Mouse (Mus musculus): ENCODE results near the gene Nup210l. TPM values are rescaled to one million over a fixed set of nuclear protein-coding genes. Genes with fewer than 3 reads are reported as not detected.

Nup210l gene
- polyA plus RNA-seq, 1 experiment from 2014 or later = 0.16 TPM

DNA sequence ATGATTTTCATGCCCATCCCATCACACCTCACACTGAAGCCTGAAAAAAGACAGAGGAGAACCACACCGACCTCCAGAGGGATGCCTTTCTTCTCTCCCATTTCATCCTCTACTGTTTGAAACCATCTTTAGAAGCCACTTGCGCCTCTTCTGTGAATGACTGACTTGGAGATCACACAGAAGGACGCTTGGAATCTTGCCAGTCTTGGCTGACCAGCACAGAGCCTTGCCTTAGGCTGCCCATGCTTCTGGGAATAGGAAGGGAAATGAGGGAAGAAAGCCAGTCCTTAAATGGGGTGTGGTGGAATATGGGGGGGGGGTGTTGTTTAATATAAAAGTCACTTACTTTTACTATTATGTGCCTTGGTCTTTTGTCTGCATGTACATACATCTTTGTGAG is 79.6 kb downstream of the Nup210l start:
- H3K27ac ChIP-seq (ENCODE audit: low read length) = no peak overlapping the region
- H3K4me2 ChIP-seq (ENCODE audit: low read depth, low read length) = no peak overlapping the region
- H3K9me3 ChIP-seq (ENCODE audit: control insufficient read depth, low read length) = no peaks in the 10 kb centered on the region
- ATAC-seq = no peak
- H3K27me3 ChIP-seq (replicated peaks; ENCODE audit: control insufficient read depth, insufficient read depth, low read length) = no peaks in the 10 kb centered on the region
- no peak overlapping the region for H3K9ac ChIP-seq (ENCODE audit: low read depth, low read length)
- H3K4me3 ChIP-seq (ENCODE audit: low read length) = no peak overlapping the region
- H3K36me3 ChIP-seq (ENCODE audit: control insufficient read depth, insufficient read depth, low read length) = no peaks in the 10 kb centered on the region
- WGBS = 75% methylated on average over 3 of the region's 3 CpGs
- no peaks in the 10 kb centered on the region for H3K4me1 ChIP-seq (ENCODE audit: control insufficient read depth, insufficient read depth, low read length)

DNA sequence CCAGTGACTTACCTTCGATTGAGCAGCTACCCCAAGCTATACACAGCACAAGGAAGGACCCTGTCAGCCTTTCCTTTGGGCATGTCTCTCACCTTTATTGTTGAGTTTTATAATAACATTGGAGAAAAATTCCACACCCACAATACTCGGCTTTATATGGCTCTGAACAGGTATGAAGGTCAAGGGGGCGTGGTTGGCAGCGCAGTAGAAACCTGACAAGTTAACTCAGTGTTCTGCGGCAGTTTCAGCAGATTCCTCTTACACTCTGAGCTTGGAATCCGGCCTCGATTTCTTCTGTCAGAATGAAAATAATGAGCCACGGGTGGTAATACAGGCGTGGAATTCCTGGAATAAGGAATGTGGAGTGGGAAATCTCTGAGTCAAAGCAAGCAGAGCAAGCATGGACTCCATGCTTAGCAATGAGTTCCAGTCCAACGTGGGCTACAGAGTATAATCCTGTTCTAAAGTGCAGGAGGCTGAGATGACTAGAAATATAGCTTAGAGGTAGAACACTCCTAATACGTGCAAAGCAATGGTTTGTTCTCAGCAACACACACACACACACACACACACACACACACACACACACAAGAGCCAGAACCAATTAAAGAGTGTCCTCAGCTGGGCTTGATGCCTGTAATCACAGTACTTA is 87.1 kb downstream of the Nup210l start:
- peak overlapping the region; percentile 76; the same call in 1 of the 2 replicates for H3K27ac ChIP-seq (ENCODE audit: low read length)
- H3K9ac ChIP-seq (ENCODE audit: low read depth, low read length) = peak overlapping the region; percentile 8; the same call in 1 of the 2 replicates
- 50% methylated on average over 11 of the region's 11 CpGs for WGBS
- ATAC-seq = peak; percentile 90
- H3K4me2 ChIP-seq (ENCODE audit: low read depth, low read length) = peak overlapping the region; percentile 24; the same call in 1 of the 2 replicates
- H3K4me3 ChIP-seq (ENCODE audit: low read length) = no peak overlapping the region
- no peaks in the 10 kb centered on the region for H3K27me3 ChIP-seq (replicated peaks; ENCODE audit: control insufficient read depth, insufficient read depth, low read length)
- no peaks in the 10 kb centered on the region for H3K36me3 ChIP-seq (ENCODE audit: control insufficient read depth, insufficient read depth, low read length)
- 0 out of 2 replicates have a peak, but pooled peaks cover 3% of the 10 kb centered on the region for H3K4me1 ChIP-seq (ENCODE audit: control insufficient read depth, insufficient read depth, low read length)
- no peaks in the 10 kb centered on the region for H3K9me3 ChIP-seq (ENCODE audit: control insufficient read depth, low read length)

DNA sequence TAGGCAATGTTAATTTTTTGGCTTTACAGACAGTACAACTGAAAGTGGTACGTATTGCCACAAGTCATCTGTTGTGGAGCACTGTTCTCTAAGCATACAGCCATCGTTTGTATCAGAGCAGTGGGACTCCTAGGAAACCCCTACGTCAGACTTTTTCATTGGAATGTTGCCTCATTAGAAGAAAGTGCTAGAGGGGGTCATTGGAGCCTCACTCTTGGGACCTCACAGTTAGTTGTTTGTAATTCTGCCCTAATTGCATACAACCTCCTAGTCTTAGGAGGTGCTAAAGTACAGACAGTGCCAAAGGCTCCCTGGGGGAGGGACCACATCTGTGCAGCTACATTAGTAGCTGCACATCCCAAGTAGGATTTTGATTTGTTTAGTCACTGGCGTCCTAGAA is 90.8 kb downstream of the Nup210l start:
- WGBS = 55% methylated on average over 4 of the region's 4 CpGs
- Histone ChIP-seq H3K4me2 (ENCODE audit: low read depth, low read length) (no peak overlapping the region), H3K4me3 (ENCODE audit: low read length) (no peak overlapping the region), H3K9ac (ENCODE audit: low read depth, low read length) (no peak overlapping the region), H3K27me3 (replicated peaks; ENCODE audit: control insufficient read depth, insufficient read depth, low read length) (no peaks in the 10 kb centered on the region), H3K9me3 (ENCODE audit: control insufficient read depth, low read length) (no peaks in the 10 kb centered on the region), H3K36me3 (ENCODE audit: control insufficient read depth, insufficient read depth, low read length) (no peaks in the 10 kb centered on the region), H3K27ac (ENCODE audit: low read length) (no peak overlapping the region), H3K4me1 (ENCODE audit: control insufficient read depth, insufficient read depth, low read length) (0 out of 2 replicates have a peak, but pooled peaks cover 3% of the 10 kb centered on the region)
- no peak for ATAC-seq

GRCm38 (mm10) chr3:90195644-90196043 is 91.7 kb downstream of the Nup210l start:
- Histone ChIP-seq H3K9me3 (ENCODE audit: control insufficient read depth, low read length) (no peaks in the 10 kb centered on the region), H3K4me1 (ENCODE audit: control insufficient read depth, insufficient read depth, low read length) (0 out of 2 replicates have a peak, but pooled peaks cover under 1% of the 10 kb centered on the region), H3K4me3 (ENCODE audit: low read length) (no peak overlapping the region), H3K27ac (ENCODE audit: low read length) (no peak overlapping the region), H3K27me3 (replicated peaks; ENCODE audit: control insufficient read depth, insufficient read depth, low read length) (no peaks in the 10 kb centered on the region), H3K36me3 (ENCODE audit: control insufficient read depth, insufficient read depth, low read length) (no peaks in the 10 kb centered on the region), H3K4me2 (ENCODE audit: low read depth, low read length) (no peak overlapping the region), H3K9ac (ENCODE audit: low read depth, low read length) (no peak overlapping the region)
- no peak for ATAC-seq
- 64% methylated on average over 1 of the region's 1 CpGs for WGBS

- no peaks in the 10 kb centered on the region for H3K27me3 ChIP-seq (replicated peaks; ENCODE audit: control insufficient read depth, insufficient read depth, low read length)
- H3K27ac ChIP-seq (ENCODE audit: low read length) = no peak overlapping the region
- H3K9me3 ChIP-seq (ENCODE audit: control insufficient read depth, low read length) = no peaks in the 10 kb centered on the region
- no peak overlapping the region for H3K4me2 ChIP-seq (ENCODE audit: low read depth, low read length)
- no peaks in the 10 kb centered on the region for H3K36me3 ChIP-seq (ENCODE audit: control insufficient read depth, insufficient read depth, low read length)
- H3K4me3 ChIP-seq (ENCODE audit: low read length) = no peak overlapping the region
- WGBS = 73% methylated on average over 1 of the region's 1 CpGs
- H3K4me1 ChIP-seq (ENCODE audit: control insufficient read depth, insufficient read depth, low read length) = no peaks in the 10 kb centered on the region
- no peak overlapping the region for H3K9ac ChIP-seq (ENCODE audit: low read depth, low read length)
- no peak for ATAC-seq
Measured at GRCm38 (mm10) chr3:90197548-90197947, 93.6 kb downstream of the Nup210l start.

DNA sequence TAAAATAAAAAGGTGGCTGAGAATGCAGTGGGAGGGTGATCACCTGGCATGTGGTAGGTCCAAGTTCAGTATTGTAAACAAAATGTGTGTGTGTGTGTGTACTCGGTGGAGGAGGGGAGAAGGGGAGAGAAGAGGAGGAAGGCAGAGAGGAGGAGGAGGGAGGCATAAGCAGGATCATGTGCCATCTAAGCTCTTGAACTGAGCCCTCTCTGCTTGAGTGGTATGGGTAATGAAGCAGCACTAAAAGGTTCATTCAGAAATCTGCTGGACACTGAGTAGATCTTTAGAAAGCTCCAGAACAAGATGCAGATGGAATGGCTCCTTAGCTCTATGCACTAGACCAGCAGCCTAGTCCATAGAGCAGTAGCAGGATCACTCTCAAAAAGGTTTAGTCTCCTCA is 99.0 kb downstream of the Nup210l start:
- no peaks in the 10 kb centered on the region for H3K4me1 ChIP-seq (ENCODE audit: control insufficient read depth, insufficient read depth, low read length)
- H3K27me3 ChIP-seq (replicated peaks; ENCODE audit: control insufficient read depth, insufficient read depth, low read length) = no peaks in the 10 kb centered on the region
- no peak overlapping the region for H3K27ac ChIP-seq (ENCODE audit: low read length)
- WGBS = 52% methylated on average over 1 of the region's 1 CpGs
- H3K4me2 ChIP-seq (ENCODE audit: low read depth, low read length) = no peak overlapping the region
- H3K36me3 ChIP-seq (ENCODE audit: control insufficient read depth, insufficient read depth, low read length) = peaks cover under 1% of the 10 kb centered on the region; the same call in 1 of the 2 replicates
- H3K9ac ChIP-seq (ENCODE audit: low read depth, low read length) = no peak overlapping the region
- no peaks in the 10 kb centered on the region for H3K9me3 ChIP-seq (ENCODE audit: control insufficient read depth, low read length)
- H3K4me3 ChIP-seq (ENCODE audit: low read length) = no peak overlapping the region
- ATAC-seq = no peak

- H3K36me3 ChIP-seq (ENCODE audit: control insufficient read depth, insufficient read depth, low read length) = peaks cover 8% of the 10 kb centered on the region; the same call in 1 of the 2 replicates
- no peaks in the 10 kb centered on the region for H3K4me1 ChIP-seq (ENCODE audit: control insufficient read depth, insufficient read depth, low read length)
- H3K27ac ChIP-seq (ENCODE audit: low read length) = no peak overlapping the region
- H3K9me3 ChIP-seq (ENCODE audit: control insufficient read depth, low read length) = no peaks in the 10 kb centered on the region
- no peak overlapping the region for H3K4me3 ChIP-seq (ENCODE audit: low read length)
- ATAC-seq = no peak
- no peaks in the 10 kb centered on the region for H3K27me3 ChIP-seq (replicated peaks; ENCODE audit: control insufficient read depth, insufficient read depth, low read length)
- WGBS = 64% methylated on average over 5 of the region's 5 CpGs
- no peak overlapping the region for H3K4me2 ChIP-seq (ENCODE audit: low read depth, low read length)
- no peak overlapping the region for H3K9ac ChIP-seq (ENCODE audit: low read depth, low read length)
Measured at GRCm38 (mm10) chr3:90203619-90204018, 99.7 kb downstream of the Nup210l start.

GRCm38 (mm10) chr3:90204582-90204981 is 100.7 kb downstream of the Nup210l start:
- H3K9ac ChIP-seq (ENCODE audit: low read depth, low read length) = no peak overlapping the region
- H3K9me3 ChIP-seq (ENCODE audit: control insufficient read depth, low read length) = no peaks in the 10 kb centered on the region
- H3K36me3 ChIP-seq (ENCODE audit: control insufficient read depth, insufficient read depth, low read length) = peaks cover 10% of the 10 kb centered on the region; the same call in 1 of the 2 replicates
- H3K4me1 ChIP-seq (ENCODE audit: control insufficient read depth, insufficient read depth, low read length) = no peaks in the 10 kb centered on the region
- no peak overlapping the region for H3K4me2 ChIP-seq (ENCODE audit: low read depth, low read length)
- no peak for ATAC-seq
- H3K27me3 ChIP-seq (replicated peaks; ENCODE audit: control insufficient read depth, insufficient read depth, low read length) = no peaks in the 10 kb centered on the region
- WGBS = 91% methylated on average over 2 of the region's 2 CpGs
- H3K27ac ChIP-seq (ENCODE audit: low read length) = no peak overlapping the region
- H3K4me3 ChIP-seq (ENCODE audit: low read length) = no peak overlapping the region

- Histone ChIP-seq H3K4me1 (ENCODE audit: control insufficient read depth, insufficient read depth, low read length) (peaks cover 14% of the 10 kb centered on the region), H3K9me3 (ENCODE audit: control insufficient read depth, low read length) (no peaks in the 10 kb centered on the region), H3K4me2 (ENCODE audit: low read depth, low read length) (no peak overlapping the region), H3K4me3 (ENCODE audit: low read length) (no peak overlapping the region), H3K36me3 (ENCODE audit: control insufficient read depth, insufficient read depth, low read length) (peaks cover 13% of the 10 kb centered on the region), H3K27me3 (replicated peaks; ENCODE audit: control insufficient read depth, insufficient read depth, low read length) (no peaks in the 10 kb centered on the region), H3K27ac (ENCODE audit: low read length) (no peak overlapping the region), H3K9ac (ENCODE audit: low read depth, low read length) (no peak overlapping the region)
- WGBS = 80% methylated on average over 2 of the region's 2 CpGs
- no peak for ATAC-seq
Measured at GRCm38 (mm10) chr3:90208662-90209061, 104.7 kb downstream of the Nup210l start.

Data from intestine, embryonic 16.5 days (tissue).